Comparison of ENCODE assay signal across 20 mouse cellular contexts in genomic region chr11:76728093-76728492, GRCm38 (mm10). TPM values are rescaled to one million over a fixed set of nuclear protein-coding genes. Genes with fewer than 3 reads are reported as not detected.
"Had no signal": no experiment of that assay in that cellular context is flagged by ENCODE, and none has a peak within 500 bp of the region (broad histone marks: within the 10 kb centered on the region; RNA-seq: fewer than 3 reads in every experiment).

No protein-coding gene starts in this region.

- DNase-seq: gastrocnemius, postnatal 14 days; gastrocnemius, postnatal 36 days; heart, adult 11 months; heart, adult 2 months; heart, postnatal 14 days; heart, postnatal 36 days; kidney, adult 11 months; kidney, adult 2 months; kidney, adult 9 months; kidney, postnatal 14 days; kidney, postnatal 36 days had no signal

RNA-seq across cellular contexts. Expression of gene Trarg1, which starts 48.5 kb away (rescaled TPM):
- total RNA-seq: hematopoietic stem cell, adult 5-6 weeks had no signal
- polyA plus RNA-seq: hindbrain, embryonic 11.5 days; liver, embryonic 12.5 days; liver, embryonic 14.5 days had no signal

RNA-seq across cellular contexts. Expression of gene Bhlha9, which starts 55.8 kb away (rescaled TPM):
- total RNA-seq: gastrocnemius, adult 18-20 months; gastrocnemius, adult 8-10 months; gastrocnemius, postnatal 14 days; gastrocnemius, postnatal 36 days; heart, adult 2 months; heart, postnatal 14 days; heart, postnatal 36 days; hematopoietic stem cell, adult 5-6 weeks; liver, adult 2 months had no signal
- polyA plus RNA-seq: gonadal fat pad, adult 2 months; heart, adult 2 months; heart, postnatal 0 days; kidney, adult 2 months; liver, adult 2 months; liver, embryonic 12.5 days; liver, embryonic 14.5 days had no signal
